Mouse (Mus musculus) bone marrow macrophage, adult 2 months (primary cell): ENCODE results near the gene 1700025C18Rik. TPM values are rescaled to one million over a fixed set of nuclear protein-coding genes. Genes with fewer than 3 reads are reported as not detected.

Experiments used
- H3K27ac ChIP-seq: 2 replicates; pipeline ENCODE4 v1.5.1; 2012; ENCODE audit warnings: low read depth, low read length; ENCODE audit not compliant: insufficient read depth
- H3K4me1 ChIP-seq: 2 replicates; pipeline ENCODE4 v1.6.1; 2012; ENCODE audit warnings: low read length; ENCODE audit not compliant: control insufficient read depth, insufficient read depth
- H3K4me3 ChIP-seq: 2 replicates; pipeline ENCODE4 v1.5.1; 2012; ENCODE audit warnings: mild to moderate bottlenecking, low read length, moderate library complexity; ENCODE audit not compliant: insufficient read depth
- CTCF ChIP-seq: IDR thresholded peaks from 2 replicates; pipeline ENCODE4 v1.5.1; 2012; ENCODE audit warnings: low read depth, mild to moderate bottlenecking, low read length, moderate library complexity
- POLR2A ChIP-seq: IDR thresholded peaks from 2 replicates; pipeline ENCODE4 v1.6.1; 2012; ENCODE audit warnings: mild to moderate bottlenecking, low read depth, low read length, borderline replicate concordance
- polyA plus RNA-seq: library from polyadenylated mRNA; stranded (reverse); fragments of >200 nt; gene quantifications from 2 replicates; pipeline ENCODE4 v1.2.4, GENCODE M21; 2012; ENCODE audit not compliant: missing spikeins, insufficient read depth, insufficient read length

Gene 1700025C18Rik
- polyA plus RNA-seq, 1 experiment, result not detected

DNA sequence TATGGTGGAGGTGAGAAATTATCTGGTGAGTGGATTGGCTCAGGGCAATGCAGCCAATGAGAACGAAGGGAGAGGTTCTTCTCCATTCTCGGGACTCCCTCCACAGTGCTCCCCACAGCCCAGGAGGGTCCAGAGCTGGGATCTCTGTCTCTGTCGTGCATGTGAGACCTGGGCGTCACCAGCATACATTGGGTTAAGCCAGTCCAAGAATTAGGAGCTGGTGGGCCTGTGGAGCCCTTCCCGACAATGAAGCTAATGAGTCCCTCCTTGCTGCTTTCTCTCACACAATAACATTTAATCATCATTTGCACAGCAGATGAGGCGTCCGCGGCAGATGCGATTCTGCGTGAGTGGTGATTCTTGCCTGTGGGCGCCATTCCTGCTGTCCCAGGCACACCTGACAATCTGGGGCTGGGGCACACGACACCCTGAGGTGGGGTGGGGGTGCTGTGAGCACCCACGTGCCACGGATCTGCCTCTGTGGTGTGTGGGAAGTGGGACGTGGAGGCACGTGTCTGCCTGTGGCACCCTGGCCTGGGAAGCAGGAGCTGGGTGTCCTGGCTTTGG is 15.0 kb upstream of the 1700025C18Rik start:
- H3K4me3 ChIP-seq, result no peak overlapping the region
- no peak for TF ChIP-seq CTCF
- no peak for TF ChIP-seq POLR2A
- H3K27ac ChIP-seq, result no peak overlapping the region
- H3K4me1 ChIP-seq, result no peaks in the 10 kb centered on the region

DNA sequence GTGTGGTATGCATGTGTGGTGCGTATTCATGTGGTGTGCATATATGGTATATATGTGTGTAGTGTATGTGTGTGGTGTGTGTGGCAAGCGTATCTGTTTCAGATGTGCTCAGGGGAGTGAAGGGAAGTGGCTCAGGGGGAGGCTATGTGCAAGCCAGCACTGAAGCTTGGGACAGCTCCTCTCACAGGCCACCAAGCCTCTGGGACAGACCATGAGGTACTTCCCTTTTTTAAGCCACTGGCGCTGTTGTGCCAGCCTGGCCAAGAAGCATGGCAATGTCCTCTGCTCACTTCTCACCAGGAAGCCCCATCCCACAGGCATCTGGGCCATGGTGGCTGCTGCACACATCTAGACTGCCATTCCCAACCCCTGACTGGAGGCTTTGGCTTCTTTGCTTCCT is 12.4 kb upstream of the 1700025C18Rik start:
- TF ChIP-seq CTCF (no peak), POLR2A (no peak)
- no peak overlapping the region for H3K27ac ChIP-seq
- no peak overlapping the region for H3K4me3 ChIP-seq
- H3K4me1 ChIP-seq, result no peaks in the 10 kb centered on the region

DNA sequence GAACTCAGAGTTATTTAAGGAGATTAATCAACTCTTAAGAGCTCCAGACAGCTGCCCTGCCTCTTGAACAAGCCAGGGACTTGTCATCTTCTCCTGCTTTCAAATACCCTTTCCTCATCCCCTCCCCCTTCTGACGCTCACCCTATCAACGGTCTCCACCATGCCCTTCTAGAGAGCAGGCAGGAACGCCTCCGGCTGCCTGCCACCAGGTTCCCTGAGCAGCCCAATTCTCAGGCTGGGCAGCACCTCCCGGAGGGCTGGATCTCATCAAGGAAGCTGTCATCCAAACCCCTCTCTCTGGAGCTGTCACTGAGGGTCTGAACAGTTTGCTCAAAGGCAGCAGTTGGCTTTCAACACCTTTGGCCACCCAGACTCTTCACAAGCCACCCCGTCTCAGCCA is 10.2 kb upstream of the 1700025C18Rik start:
- TF ChIP-seq CTCF, result no peak
- TF ChIP-seq POLR2A, result no peak
- Histone ChIP-seq H3K27ac (no peak overlapping the region), H3K4me3 (no peak overlapping the region), H3K4me1 (no peaks in the 10 kb centered on the region)

DNA sequence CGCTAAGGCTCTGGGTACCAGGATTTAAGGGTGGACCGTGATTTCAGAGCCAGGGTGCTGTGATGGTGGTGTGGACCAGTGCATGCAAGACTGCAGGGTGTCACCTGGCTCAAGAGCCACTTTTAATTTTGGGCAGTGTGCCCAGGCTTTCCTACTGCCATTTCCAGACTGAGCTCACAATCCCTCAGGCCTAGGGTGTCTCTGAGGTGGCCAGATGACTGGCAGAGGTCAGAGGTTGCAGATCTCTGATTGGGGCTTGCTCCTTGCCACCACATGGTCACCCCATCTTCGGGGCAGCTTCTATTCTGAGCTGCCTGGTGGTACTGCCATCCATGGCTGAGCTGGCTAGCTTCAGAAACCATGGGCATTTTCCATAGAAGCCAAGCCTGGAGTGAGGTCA is 8.3 kb upstream of the 1700025C18Rik start:
- no peak overlapping the region for H3K27ac ChIP-seq
- no peaks in the 10 kb centered on the region for H3K4me1 ChIP-seq
- no peak overlapping the region for H3K4me3 ChIP-seq
- no peak for TF ChIP-seq POLR2A
- no peak for TF ChIP-seq CTCF

DNA sequence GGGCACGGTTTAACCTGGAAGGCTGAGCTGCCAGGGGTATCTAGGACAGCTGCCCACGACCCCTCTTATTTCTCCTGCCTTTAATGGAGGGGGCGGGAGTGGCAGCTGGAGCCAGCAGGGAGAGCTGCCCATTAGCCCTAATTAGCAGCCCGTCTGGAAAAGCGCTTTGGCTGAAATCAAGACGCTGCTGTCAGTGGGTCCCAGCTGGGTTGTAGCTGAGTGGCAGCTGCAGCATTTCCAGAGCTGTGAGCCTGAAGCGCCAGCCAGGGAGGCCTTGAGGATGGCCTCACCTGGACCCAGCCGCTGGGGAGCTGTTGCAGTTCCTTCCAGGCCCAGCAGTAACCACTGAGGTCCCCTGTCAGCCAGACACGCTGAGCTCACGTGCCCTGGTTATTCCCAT is 5.8 kb upstream of the 1700025C18Rik start:
- Histone ChIP-seq H3K27ac (no peak overlapping the region), H3K4me1 (no peaks in the 10 kb centered on the region), H3K4me3 (no peak overlapping the region)
- TF ChIP-seq CTCF (no peak), POLR2A (no peak)

DNA sequence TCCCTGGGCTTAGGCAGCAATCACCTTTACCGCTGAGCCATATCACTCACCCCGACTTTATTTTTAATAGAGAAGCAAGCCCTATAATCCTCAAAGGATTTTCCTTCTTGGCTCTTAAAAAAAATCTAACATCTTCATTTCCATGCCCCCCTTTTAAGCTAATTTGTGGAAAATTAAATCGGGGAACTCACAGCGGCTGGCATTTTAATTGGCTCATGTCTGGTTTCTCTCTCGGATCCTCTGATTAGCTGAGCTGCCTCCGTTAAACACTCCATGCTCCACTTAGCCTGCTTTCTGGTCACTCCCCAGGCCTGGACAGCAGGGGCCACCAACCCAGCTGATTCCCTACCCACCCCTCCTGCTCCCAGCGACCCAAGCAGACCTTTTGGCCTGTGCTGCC is 1.8 kb upstream of the 1700025C18Rik start:
- H3K4me3 ChIP-seq, result no peak overlapping the region
- no peaks in the 10 kb centered on the region for H3K4me1 ChIP-seq
- TF ChIP-seq CTCF (no peak), POLR2A (no peak)
- H3K27ac ChIP-seq, result no peak overlapping the region

DNA sequence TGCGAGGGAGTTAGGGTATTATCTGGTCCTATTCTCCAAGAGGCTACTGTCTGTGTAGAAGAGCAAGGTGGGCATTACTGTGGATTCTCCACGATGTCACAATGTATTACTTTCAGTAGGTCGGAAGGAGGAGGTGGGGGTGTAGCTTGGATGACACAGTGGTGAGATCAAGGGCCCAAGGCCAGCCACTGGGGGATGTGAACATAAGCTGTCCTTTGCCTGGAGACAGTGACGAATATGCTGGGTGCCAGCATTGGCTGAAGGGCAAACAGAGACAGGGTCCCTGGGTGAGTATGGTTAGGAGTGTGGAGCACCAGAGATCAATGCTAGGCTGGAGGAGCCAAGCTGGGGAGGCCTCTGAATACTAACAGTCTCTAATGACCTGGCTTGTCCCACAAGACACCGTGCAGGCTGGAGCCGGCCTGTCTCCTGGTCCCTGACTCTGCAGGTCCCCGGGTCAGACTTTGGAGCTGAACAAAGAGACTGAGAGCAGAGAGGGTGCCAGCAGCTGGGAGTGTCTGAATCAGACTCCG is 949 bp upstream of the 1700025C18Rik start:
- no peak for TF ChIP-seq POLR2A
- no peak for TF ChIP-seq CTCF
- Histone ChIP-seq H3K4me1 (no peaks in the 10 kb centered on the region), H3K4me3 (no peak overlapping the region), H3K27ac (no peak overlapping the region)

DNA sequence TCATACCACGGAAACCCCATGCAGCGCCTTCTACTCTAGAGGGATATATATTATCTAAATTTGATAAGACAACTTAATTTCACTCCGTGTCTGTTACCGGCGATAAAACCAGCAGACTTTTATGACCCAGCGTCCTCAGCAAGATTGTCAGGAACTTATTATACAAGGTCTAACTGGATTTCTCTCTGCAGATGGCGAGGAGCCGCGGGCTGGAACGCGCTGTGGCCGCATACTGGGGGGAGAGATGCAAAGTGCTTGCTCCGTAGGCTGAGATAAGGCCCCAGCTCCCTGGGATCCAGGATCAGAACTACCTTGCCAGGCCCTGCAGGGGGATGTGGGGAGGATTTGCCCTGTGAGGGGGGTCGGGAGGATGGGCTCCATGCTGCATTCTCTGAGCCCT is 1.1 kb downstream of the 1700025C18Rik start:
- H3K4me1 ChIP-seq, result no peaks in the 10 kb centered on the region
- TF ChIP-seq CTCF, result no peak
- TF ChIP-seq POLR2A, result no peak
- no peak overlapping the region for H3K27ac ChIP-seq
- no peak overlapping the region for H3K4me3 ChIP-seq

DNA sequence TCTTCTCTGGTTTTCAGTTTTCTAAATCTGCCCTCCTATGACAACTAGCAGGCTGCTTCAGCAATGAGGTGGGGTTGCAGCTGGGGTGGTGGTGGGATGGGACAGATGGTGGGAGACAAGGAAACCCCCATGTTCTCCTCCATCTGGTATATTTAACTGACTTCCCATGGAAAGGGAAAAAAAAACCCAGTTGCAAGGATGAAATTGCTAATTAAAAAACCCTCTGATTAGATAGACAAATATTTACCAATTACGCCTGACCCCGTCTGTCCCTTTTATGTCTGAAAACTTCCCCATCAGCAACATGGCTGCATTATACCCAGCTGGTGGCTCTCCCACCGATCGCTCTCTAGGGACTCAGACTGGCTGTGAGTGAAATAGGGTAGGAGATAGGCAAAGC is 3.9 kb downstream of the 1700025C18Rik start:
- no peak for TF ChIP-seq CTCF
- no peak for TF ChIP-seq POLR2A
- Histone ChIP-seq H3K4me3 (no peak overlapping the region), H3K27ac (no peak overlapping the region), H3K4me1 (no peaks in the 10 kb centered on the region)

DNA sequence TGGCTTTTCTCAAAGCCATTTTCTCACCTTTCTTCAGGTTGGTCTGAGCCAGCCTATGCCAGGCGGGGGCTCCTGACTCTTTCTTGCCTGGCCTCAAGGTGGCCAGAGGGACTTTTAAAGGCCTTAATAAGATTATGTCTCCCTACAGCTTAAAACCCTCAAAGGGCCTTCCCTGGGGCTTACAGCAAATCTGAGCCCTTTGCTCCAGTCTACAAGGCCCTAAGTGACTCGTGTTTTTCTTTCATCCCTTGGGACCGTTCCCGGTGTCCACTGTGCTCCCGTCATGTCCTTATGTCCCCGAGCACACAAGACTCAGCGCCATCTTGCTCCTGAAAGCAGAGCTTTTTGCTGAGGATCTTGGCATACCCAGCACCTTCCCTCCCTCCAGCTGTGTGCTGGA is 9.3 kb downstream of the 1700025C18Rik start:
- Histone ChIP-seq H3K4me3 (no peak overlapping the region), H3K27ac (no peak overlapping the region), H3K4me1 (no peaks in the 10 kb centered on the region)
- TF ChIP-seq CTCF (no peak), POLR2A (no peak)
